Mouse (Mus musculus): Measurements from ENCODE around the gene Adam6b.
"Not testable (repeated sequence)": the region's sequence is repeated elsewhere in the genome, so short reads cannot be mapped to it uniquely, and the experiment has no call there.

Adam6b gene

GRCm38 (mm10) chr12:113489211-113489610 is at the start of gene Adam6b:
Adam6b (plus strand) TSS chr12:113489511.
- not testable (repeated sequence) for DNase-seq (ENCODE audit: low read depth, low spot score)

GRCm38 (mm10) chr12:113446061-113446460 is 43.2 kb upstream of the Adam6b start:
- DNase-seq (ENCODE audit: low read depth, low spot score) = no peak

GRCm38 (mm10) chr12:113476164-113476563 is 13.1 kb upstream of the Adam6b start:
- no peak for DNase-seq (ENCODE audit: low read depth, low spot score)

- DNase-seq (ENCODE audit: low read depth, low spot score) = no peak
Measured at GRCm38 (mm10) chr12:113482147-113482546, 7.2 kb upstream of the Adam6b start.

GRCm38 (mm10) chr12:113482661-113483389 is 6.5 kb upstream of the Adam6b start:
- DNase-seq (ENCODE audit: low read depth, low spot score) = no peak

- no peak for DNase-seq (ENCODE audit: low read depth, low spot score)
Measured at GRCm38 (mm10) chr12:113483492-113484162, 5.7 kb upstream of the Adam6b start.

GRCm38 (mm10) chr12:113484971-113485485 is 4.3 kb upstream of the Adam6b start:
- no peak for DNase-seq (ENCODE audit: low read depth, low spot score)

- not testable (repeated sequence) for DNase-seq (ENCODE audit: low read depth, low spot score)
Measured at GRCm38 (mm10) chr12:113487693-113488092, 1.6 kb upstream of the Adam6b start.

GRCm38 (mm10) chr12:113525901-113526300 is 36.6 kb downstream of the Adam6b start:
- DNase-seq (ENCODE audit: low read depth, low spot score) = no peak
